Comparison of ENCODE assay signal across 29 mouse cellular contexts in the genomic region with DNA sequence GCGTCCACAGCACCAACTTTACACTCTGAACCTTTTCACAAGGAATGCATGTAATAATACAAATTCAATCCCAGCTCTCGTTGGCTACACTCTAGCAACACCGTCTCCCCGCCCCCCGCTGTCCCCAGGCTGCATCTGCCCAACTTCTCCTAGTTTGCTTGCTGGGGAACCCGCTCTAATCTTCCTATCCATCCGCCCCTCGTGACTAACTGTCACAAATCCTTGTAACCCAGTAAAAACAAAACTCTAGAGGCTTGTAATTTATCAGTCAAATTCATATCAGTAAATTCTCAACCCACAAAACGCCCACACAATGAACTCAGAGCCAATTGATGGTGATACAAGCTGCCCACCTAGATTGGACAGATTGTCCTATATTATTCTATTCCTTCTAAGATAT. TPM values are rescaled to one million over a fixed set of nuclear protein-coding genes. Genes with fewer than 3 reads are reported as not detected.
"Had no signal": no experiment of that assay in that cellular context is flagged by ENCODE, and none has a peak within 500 bp of the region (broad histone marks: within the 10 kb centered on the region; RNA-seq: fewer than 3 reads in every experiment).

No protein-coding gene starts in this region.

- H3K36me3 ChIP-seq: heart, embryonic 12.5 days; hindbrain, embryonic 12.5 days; kidney, embryonic 15.5 days; limb, embryonic 10.5 days; limb, embryonic 12.5 days; liver, embryonic 13.5 days; liver, embryonic 15.5 days had no signal

- ATAC-seq: hindbrain, embryonic 16.5 days; intestine, embryonic 16.5 days had no signal

- H3K27me3 ChIP-seq: heart, embryonic 12.5 days; hindbrain, embryonic 12.5 days; kidney, embryonic 15.5 days; limb, embryonic 12.5 days; liver, embryonic 13.5 days had no signal

- H3K4me1 ChIP-seq: limb, embryonic 10.5 days had no signal

- DNase-seq: gastrocnemius, adult 2 months; gastrocnemius, postnatal 10 days; gastrocnemius, postnatal 25 days; heart, adult 2 months; heart, postnatal 10 days; heart, postnatal 4 days; kidney, adult 11 months; kidney, adult 2 months; kidney, adult 9 months; kidney, postnatal 14 days; kidney, postnatal 36 days; liver; liver, embryonic 13.5 days had no signal

- H3K9me3 ChIP-seq: heart, embryonic 12.5 days; hindbrain, embryonic 10.5 days; hindbrain, embryonic 12.5 days; kidney, embryonic 15.5 days; limb, embryonic 10.5 days; limb, embryonic 12.5 days; liver, embryonic 13.5 days; liver, embryonic 15.5 days had no signal

- H3K27ac ChIP-seq: gastrocnemius, adult 2 months; heart, adult 2 months; hindbrain, embryonic 10.5 days; hindbrain, embryonic 12.5 days; hindbrain, embryonic 14.5 days; kidney, embryonic 15.5 days; kidney, postnatal 0 days; left cerebral cortex, adult 2 months; limb, embryonic 10.5 days; limb, embryonic 12.5 days; liver, embryonic 13.5 days; liver, embryonic 15.5 days had no signal

- H3K4me3 ChIP-seq: gastrocnemius, adult 2 months; heart, adult 2 months; heart, embryonic 12.5 days; hindbrain, embryonic 10.5 days; hindbrain, embryonic 12.5 days; kidney, embryonic 15.5 days; left cerebral cortex, adult 2 months; limb, embryonic 10.5 days; limb, embryonic 12.5 days; liver, embryonic 13.5 days; liver, embryonic 15.5 days had no signal

RNA-seq across cellular contexts. Expression of gene Ttc39d, which starts 13.9 kb away (rescaled TPM):
- total RNA-seq: gastrocnemius, adult 2 months; gastrocnemius, postnatal 10 days; gastrocnemius, postnatal 25 days; granulocyte monocyte progenitor cell, adult 5-6 weeks; heart, postnatal 10 days; heart, postnatal 4 days had no signal
- polyA plus RNA-seq: intestine, embryonic 14.5 days; intestine, embryonic 16.5 days; kidney, postnatal 0 days; large intestine, adult 2 months; limb, embryonic 12.5 days; liver, embryonic 11.5 days; liver, embryonic 13.5 days; liver, embryonic 15.5 days had no signal
